Mouse (Mus musculus) forebrain, embryonic 11.5 days (tissue): Measurements from ENCODE around the gene 1110008P14Rik. TPM values are rescaled to one million over a fixed set of nuclear protein-coding genes. Genes with fewer than 3 reads are reported as not detected.

Source experiments
- ATAC-seq: fragments of 200-750 bp; cut with Nextera tagmentation; replicated peaks from 2 replicates; pipeline ENCODE4 v1.8.0; 2017; ENCODE audit warnings: moderate TSS enrichment; ENCODE audit not compliant: low FRiP score
- DNase-seq: peaks from one replicate; pipeline ENCODE4 v3.0.0-alpha.2; 2017; ENCODE audit warnings: low spot score
- H3K27ac ChIP-seq: fragments of 300-500 bp; sonication (generic); 2 replicates; pipeline ENCODE4 v1.5.1; 2014; ENCODE audit warnings: low read depth, low read length
- H3K27me3 ChIP-seq: fragments of 300-500 bp; sonication (generic); 2 replicates; pipeline ENCODE4 v1.6.1; 2014; ENCODE audit warnings: mild to moderate bottlenecking, low read length, mixed read lengths; ENCODE audit not compliant: control insufficient read depth, insufficient read depth
- H3K36me3 ChIP-seq: fragments of 300-500 bp; sonication (generic); 2 replicates; pipeline ENCODE4 v1.6.1; 2014; ENCODE audit warnings: mild to moderate bottlenecking, low read length, moderate library complexity, mixed read lengths; ENCODE audit not compliant: control insufficient read depth, insufficient read depth
- H3K4me1 ChIP-seq: fragments of 300-500 bp; sonication (generic); replicated peaks from 2 replicates; pipeline ENCODE4 v1.6.1; 2014; ENCODE audit warnings: low read length, mixed read lengths; ENCODE audit not compliant: control insufficient read depth, insufficient read depth
- H3K4me2 ChIP-seq: fragments of 300-500 bp; sonication (generic); 2 replicates; pipeline ENCODE4 v1.6.1; 2014; ENCODE audit warnings: low read depth, mild to moderate bottlenecking, low read length, moderate library complexity, mixed read lengths; ENCODE audit not compliant: severe bottlenecking
- H3K4me3 ChIP-seq: fragments of 300-500 bp; sonication (generic); 2 replicates; pipeline ENCODE4 v1.5.1; 2014; ENCODE audit warnings: low read depth, low read length
- H3K9ac ChIP-seq: fragments of 300-500 bp; sonication (generic); 2 replicates; pipeline ENCODE4 v1.6.1; 2014; ENCODE audit warnings: low read length
- H3K9me3 ChIP-seq: fragments of 300-500 bp; sonication (generic); 2 replicates; pipeline ENCODE4 v1.6.1; 2016; ENCODE audit warnings: low read length, mixed read lengths; ENCODE audit not compliant: control insufficient read depth
- WGBS: fragments of 180-500 bp; shearing (Covaris S2); extraction: QIAGEN DNeasy Blood & Tissue Kit; methylation state at CpG from one replicate; pipeline ENCODE4 v1.1.7; 2014; 5-methylcytosine and 5-hydroxymethylcytosine counted together
- polyA plus RNA-seq: library from polyadenylated mRNA; unstranded; fragments of >200 nt; fragmentation: Nextera tagmentation; extraction: Ambion mirVana; gene quantifications from 2 replicates; pipeline ENCODE4 v1.2.1, GENCODE M21; 2014

1110008P14Rik gene
- polyA plus RNA-seq, 1 experiment from 2014 or later: 37.7 TPM

GRCm38 (mm10) chr2:32344598-32345321 lies 37.0 kb downstream of the 1110008P14Rik start:
- H3K27ac ChIP-seq: no peak overlapping the region
- ATAC-seq (no peak), DNase-seq (no peak)
- H3K9ac ChIP-seq: no peak overlapping the region
- no peak overlapping the region for H3K4me3 ChIP-seq
- H3K4me1 ChIP-seq: no peaks in the 10 kb centered on the region
- no peaks in the 10 kb centered on the region for H3K27me3 ChIP-seq
- no peak overlapping the region for H3K4me2 ChIP-seq
- no peaks in the 10 kb centered on the region for H3K36me3 ChIP-seq
- H3K9me3 ChIP-seq: no peaks in the 10 kb centered on the region
- WGBS: 65% methylated on average over 14 of the region's 14 CpGs

- Histone ChIP-seq H3K4me3 (no peak overlapping the region), H3K4me2 (no peak overlapping the region), H3K27ac (no peak overlapping the region), H3K9ac (no peak overlapping the region), H3K27me3 (no peaks in the 10 kb centered on the region), H3K4me1 (no peaks in the 10 kb centered on the region), H3K9me3 (no peaks in the 10 kb centered on the region), H3K36me3 (no peaks in the 10 kb centered on the region)
- WGBS: 76% methylated on average over 10 of the region's 10 CpGs
- ATAC-seq: no peak
- DNase-seq: no peak
Observed at GRCm38 (mm10) chr2:32344056-32344455, 37.7 kb downstream of the 1110008P14Rik start.

GRCm38 (mm10) chr2:32343351-32343671 lies 38.4 kb downstream of the 1110008P14Rik start:
- H3K27me3 ChIP-seq: no peaks in the 10 kb centered on the region
- no peaks in the 10 kb centered on the region for H3K9me3 ChIP-seq
- 91% methylated on average over 2 of the region's 2 CpGs for WGBS
- DNase-seq (no peak), ATAC-seq (no peak)
- no peak overlapping the region for H3K9ac ChIP-seq
- no peak overlapping the region for H3K4me3 ChIP-seq
- H3K36me3 ChIP-seq: no peaks in the 10 kb centered on the region
- H3K4me2 ChIP-seq: no peak overlapping the region
- no peak overlapping the region for H3K27ac ChIP-seq
- H3K4me1 ChIP-seq: no peaks in the 10 kb centered on the region

GRCm38 (mm10) chr2:32342539-32343350 lies 39.0 kb downstream of the 1110008P14Rik start:
- Histone ChIP-seq H3K4me1 (no peaks in the 10 kb centered on the region), H3K9ac (no peak overlapping the region; the same call in 1 of the 2 replicates), H3K4me3 (no peak overlapping the region), H3K27me3 (no peaks in the 10 kb centered on the region), H3K36me3 (no peaks in the 10 kb centered on the region), H3K4me2 (no peak overlapping the region), H3K9me3 (no peaks in the 10 kb centered on the region), H3K27ac (no peak overlapping the region)
- ATAC-seq (no peak), DNase-seq (no peak)
- WGBS: 76% methylated on average over 6 of the region's 6 CpGs

GRCm38 (mm10) chr2:32342039-32342438 lies 39.7 kb downstream of the 1110008P14Rik start:
- H3K4me2 ChIP-seq: no peak overlapping the region

GRCm38 (mm10) chr2:32341634-32341939 lies 40.2 kb downstream of the 1110008P14Rik start:
- Histone ChIP-seq H3K4me3 (no peak overlapping the region), H3K27ac (no peak overlapping the region), H3K9me3 (no peaks in the 10 kb centered on the region), H3K36me3 (no peaks in the 10 kb centered on the region), H3K27me3 (no peaks in the 10 kb centered on the region), H3K4me2 (no peak overlapping the region), H3K9ac (no peak overlapping the region), H3K4me1 (no peaks in the 10 kb centered on the region)
- DNase-seq (no peak), ATAC-seq (no peak)
- WGBS: 85% methylated on average over 4 of the region's 4 CpGs

More at GRCm38 (mm10) chr2:32342039-32342438, 39.7 kb downstream of the 1110008P14Rik start:
- no peaks in the 10 kb centered on the region for H3K27me3 ChIP-seq
- no peaks in the 10 kb centered on the region for H3K9me3 ChIP-seq
- no peak overlapping the region for H3K4me3 ChIP-seq
- H3K9ac ChIP-seq: no peak overlapping the region
- 89% methylated on average over 4 of the region's 4 CpGs for WGBS
- ATAC-seq: no peak
- H3K27ac ChIP-seq: no peak overlapping the region
- no peaks in the 10 kb centered on the region for H3K4me1 ChIP-seq
- DNase-seq: no peak
- H3K36me3 ChIP-seq: no peaks in the 10 kb centered on the region

- H3K9ac ChIP-seq: no peak overlapping the region
- H3K4me1 ChIP-seq: no peaks in the 10 kb centered on the region
- H3K4me3 ChIP-seq: no peak overlapping the region
- no peaks in the 10 kb centered on the region for H3K27me3 ChIP-seq
- ATAC-seq: no peak
- H3K27ac ChIP-seq: no peak overlapping the region
- no peak overlapping the region for H3K4me2 ChIP-seq
- no peaks in the 10 kb centered on the region for H3K36me3 ChIP-seq
- no peaks in the 10 kb centered on the region for H3K9me3 ChIP-seq
- DNase-seq: no peak
- WGBS: 79% methylated on average over 13 of the region's 13 CpGs
Observed at GRCm38 (mm10) chr2:32340836-32341633, 40.7 kb downstream of the 1110008P14Rik start.

- Histone ChIP-seq H3K4me2 (no peak overlapping the region), H3K36me3 (no peaks in the 10 kb centered on the region), H3K4me1 (no peaks in the 10 kb centered on the region), H3K9ac (no peak overlapping the region), H3K4me3 (no peak overlapping the region), H3K27me3 (no peaks in the 10 kb centered on the region), H3K27ac (no peak overlapping the region), H3K9me3 (no peaks in the 10 kb centered on the region)
- no peak for ATAC-seq
- DNase-seq: no peak
- WGBS: 42% methylated on average over 26 of the region's 26 CpGs
Observed at GRCm38 (mm10) chr2:32339912-32340642, 41.7 kb downstream of the 1110008P14Rik start.
